Mouse (Mus musculus): ENCODE measurements at regions not wholly inside any gene's neighbourhood (a gene's known extent, or its start where the extent isn't known, plus 50 kb on each side); places are given as distances from the start of the nearest gene placed in this dataset.

DNA sequence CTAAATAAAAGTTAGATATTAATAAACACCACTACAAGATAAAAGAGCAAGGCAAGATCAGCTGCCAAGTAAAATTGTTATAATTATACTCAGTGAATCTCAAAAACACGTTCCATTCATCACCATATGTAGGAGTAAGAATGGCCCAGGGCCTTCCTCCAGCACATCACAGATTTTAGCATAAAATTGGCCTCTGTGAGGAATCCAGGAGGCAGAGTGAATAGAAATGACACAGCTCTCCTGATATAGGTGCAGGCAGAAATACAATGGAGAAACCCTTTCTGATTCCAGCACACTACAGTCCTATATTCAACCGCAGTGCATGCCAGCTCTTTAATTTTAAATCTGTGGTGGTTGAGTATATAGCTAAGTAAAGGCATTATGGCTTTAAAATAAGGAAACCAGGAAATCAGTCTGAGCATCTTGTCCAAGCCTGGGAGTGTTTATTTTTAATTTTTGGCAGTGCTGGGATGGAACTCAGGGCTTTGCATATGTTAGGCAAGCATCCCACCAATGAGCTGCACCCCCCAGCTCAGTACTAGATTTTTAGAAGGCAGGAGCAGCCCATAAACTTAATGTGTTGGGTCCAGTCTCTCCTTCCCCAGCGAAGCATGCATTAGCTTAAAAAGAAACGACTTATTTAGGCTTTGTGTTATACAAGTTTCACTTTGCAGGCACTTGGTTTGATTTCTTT lies 158.3 kb upstream of the Ptprz1 start:
- no peak for DNase-seq (ENCODE audit: low read depth, low spot score)

DNA sequence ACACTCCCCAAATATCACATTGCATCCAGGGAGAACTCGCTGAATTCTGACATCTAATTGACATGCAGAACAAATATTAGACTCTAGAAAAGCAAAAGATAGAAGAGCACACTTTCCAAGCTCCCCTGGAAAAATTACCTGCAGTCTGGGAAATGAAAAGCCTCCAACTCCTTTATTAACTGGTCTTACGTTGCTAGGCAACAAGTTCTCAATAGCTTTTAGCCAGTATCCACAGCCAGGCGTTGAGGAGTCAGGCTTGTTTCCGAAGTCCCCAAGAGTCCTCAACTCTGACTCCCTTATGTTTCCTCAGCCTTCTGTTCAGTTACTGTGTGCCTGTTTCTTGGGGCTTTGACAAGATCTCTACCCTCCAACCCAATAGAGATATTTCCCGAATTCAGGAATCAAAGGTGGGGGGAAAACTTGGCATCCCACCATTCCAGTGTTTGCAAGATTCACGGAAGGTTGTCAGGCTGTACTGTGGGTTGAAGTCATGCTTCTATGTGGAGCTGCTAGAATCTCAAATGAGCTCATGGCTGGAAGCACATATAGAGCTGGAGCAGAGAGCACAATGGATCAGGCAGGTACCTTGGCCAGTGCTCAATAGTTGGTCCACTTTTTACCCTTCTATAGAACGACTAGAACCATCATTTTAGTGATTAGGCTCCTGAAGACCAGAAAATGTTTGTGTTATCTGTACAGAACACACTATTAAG lies 159.0 kb upstream of the Ptprz1 start:
- no peak for DNase-seq (ENCODE audit: low read depth, low spot score)

- no peak for DNase-seq (ENCODE audit: low read depth, low spot score)
These were observed 177.1 kb upstream of the Ptprz1 start for GRCm38 (mm10) chr6:22698187-22698586.

GRCm38 (mm10) chr6:22688678-22689126 lies 186.6 kb upstream of the Ptprz1 start:
- no peak for DNase-seq (ENCODE audit: low read depth, low spot score)

DNA sequence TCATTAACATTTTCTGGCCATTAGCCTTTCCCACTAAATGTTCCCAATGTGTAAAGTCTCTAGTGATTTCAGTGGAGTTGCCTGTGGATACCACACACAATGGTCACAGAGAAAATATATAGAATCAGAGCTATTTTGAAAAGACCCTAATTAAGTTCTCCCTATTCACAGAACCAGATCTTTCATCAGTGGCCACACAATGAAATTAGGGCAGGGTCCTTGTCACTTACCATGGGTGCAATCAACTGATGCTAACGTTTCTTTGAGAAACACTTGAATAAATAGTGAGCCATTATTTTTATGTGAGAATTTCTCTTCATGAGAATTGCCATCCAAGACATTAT lies 200.7 kb upstream of the Ptprz1 start:
- no peak for DNase-seq (ENCODE audit: low read depth, low spot score)

- DNase-seq (ENCODE audit: low read depth, low spot score), result no peak
These were observed 201.2 kb upstream of the Ptprz1 start for GRCm38 (mm10) chr6:22673919-22674585.

- no peak for DNase-seq (ENCODE audit: low read depth, low spot score)
These were observed 203.8 kb upstream of the Ptprz1 start for GRCm38 (mm10) chr6:22671524-22671923.

DNA sequence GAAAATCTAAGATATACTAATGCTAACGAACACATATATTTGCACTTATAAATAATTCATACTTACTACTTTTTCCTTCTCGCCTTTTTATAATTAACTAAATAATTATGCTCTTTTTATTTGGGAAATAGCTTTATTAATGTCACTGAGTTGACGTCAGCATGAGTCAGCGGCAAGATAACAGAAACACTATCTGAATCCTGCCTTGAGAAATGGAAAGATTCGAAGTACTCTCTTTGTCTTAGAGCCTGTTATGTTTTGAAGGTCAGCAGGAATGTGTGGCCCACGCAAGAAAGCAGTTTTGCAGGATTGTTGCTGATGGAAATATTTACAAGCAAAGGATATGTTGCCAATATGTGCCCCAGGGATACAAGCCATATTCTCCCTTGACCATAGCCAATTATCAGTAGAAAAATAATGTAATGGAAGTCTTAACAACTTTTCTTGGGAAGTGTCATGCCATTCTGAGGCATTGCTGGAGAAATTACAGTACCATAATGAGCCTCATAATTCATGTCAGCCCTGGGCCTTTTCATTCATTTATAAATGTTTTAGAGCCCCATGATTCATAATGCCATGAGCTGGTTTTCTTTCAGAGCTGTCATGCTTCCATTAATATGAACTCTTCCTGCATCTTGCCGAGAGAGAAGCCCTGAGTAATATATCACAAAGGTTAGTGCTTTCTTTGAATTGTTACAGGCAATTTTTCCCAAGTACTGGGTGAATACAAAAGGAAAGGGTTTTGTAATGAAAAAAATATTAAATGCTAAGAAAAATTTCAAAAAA lies 206.9 kb upstream of the Ptprz1 start:
- no peak for DNase-seq (ENCODE audit: low read depth, low spot score)

GRCm38 (mm10) chr6:22657401-22657800 lies 217.9 kb upstream of the Ptprz1 start:
- DNase-seq (ENCODE audit: low read depth, low spot score), result peak; percentile 70

DNA sequence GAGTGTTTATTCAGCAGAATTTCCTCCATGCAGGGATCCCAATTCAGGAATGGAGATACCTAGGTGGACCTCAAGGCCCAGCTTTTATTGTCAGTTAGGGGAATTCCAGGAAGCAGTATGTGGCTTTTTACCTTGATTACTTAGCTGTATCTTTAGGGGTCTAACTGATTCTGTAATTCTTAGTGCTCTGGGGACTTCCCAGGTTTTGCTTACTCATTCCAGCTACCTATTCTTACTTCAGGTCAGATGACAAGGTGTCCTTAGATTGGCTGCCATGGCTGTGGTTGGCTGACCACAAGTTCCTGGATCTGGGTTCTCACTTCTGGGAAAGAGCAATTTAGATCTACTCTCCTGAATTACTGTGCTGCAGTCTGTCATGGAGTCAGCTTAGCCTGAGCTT lies 235.2 kb upstream of the Ptprz1 start:
- DNase-seq (ENCODE audit: low read depth, low spot score), result no peak

DNA sequence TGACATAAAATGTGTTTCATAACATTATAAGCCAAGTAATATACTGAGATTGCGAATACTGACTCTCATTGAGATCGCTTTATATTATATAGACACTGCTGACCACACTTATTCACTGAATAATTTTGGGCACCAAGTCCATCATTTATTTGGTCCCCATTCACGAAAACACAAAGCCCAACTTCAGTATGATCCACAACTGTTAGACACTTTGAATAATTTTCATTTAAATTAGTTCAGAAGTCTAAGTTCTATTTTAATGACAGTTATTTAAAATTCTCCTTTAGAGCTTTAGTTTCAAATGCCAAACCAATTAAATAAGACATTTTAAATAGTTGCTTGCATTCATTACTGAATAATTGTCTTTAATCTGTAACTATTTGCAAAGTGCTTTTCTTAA lies 240.2 kb upstream of the Ptprz1 start:
- DNase-seq (ENCODE audit: low read depth, low spot score), result no peak

- DNase-seq (ENCODE audit: low read depth, low spot score), result no peak
These were observed 240.6 kb upstream of the Ptprz1 start for GRCm38 (mm10) chr6:22634740-22635139.

GRCm38 (mm10) chr6:22591592-22591991 lies 235.5 kb upstream of the Fam3c start:
- no peak for DNase-seq (ENCODE audit: low read depth, low spot score)

DNA sequence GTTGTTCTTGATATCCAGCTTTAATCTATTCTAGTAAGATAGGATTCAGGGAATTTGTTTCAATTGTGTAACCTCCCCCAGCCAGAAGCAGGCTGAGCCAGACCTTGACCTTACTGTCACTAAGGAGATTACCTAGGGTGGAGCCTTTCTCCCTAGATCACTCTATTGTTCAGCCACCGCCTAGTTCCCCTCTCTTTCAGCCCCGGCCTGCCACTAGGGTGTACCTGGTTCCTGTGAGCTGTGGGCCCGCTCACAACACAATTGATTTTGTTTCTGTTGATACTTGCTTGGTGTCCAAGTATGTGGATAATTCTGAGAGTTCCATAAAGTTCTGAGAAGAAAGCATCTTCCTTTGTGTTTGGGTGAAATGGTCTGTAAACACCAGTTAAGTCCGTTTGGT lies 228.8 kb upstream of the Fam3c start:
- DNase-seq (ENCODE audit: low read depth, low spot score), result peak; percentile 92

- DNase-seq (ENCODE audit: low read depth, low spot score), result no peak
These were observed 216.9 kb upstream of the Fam3c start for GRCm38 (mm10) chr6:22572925-22573324.

DNA sequence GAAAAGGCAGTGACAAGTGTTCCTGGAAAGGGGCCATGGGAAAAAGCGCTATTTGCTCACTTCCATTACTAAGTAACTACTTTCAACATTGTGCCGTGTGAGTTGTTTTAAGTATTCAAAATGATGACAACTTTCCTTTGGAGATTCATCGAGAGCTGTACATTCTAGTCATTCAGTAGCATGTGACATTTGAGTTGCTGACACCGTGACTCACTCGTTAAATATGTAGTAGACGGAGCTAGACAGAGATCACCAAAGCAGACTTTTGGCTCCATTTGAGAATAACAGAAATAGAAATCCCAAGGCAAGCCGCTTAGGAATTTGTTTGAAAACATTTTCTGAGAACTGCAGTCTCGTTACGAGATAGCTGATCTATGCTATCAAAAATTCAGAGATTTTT lies 211.8 kb upstream of the Fam3c start:
- DNase-seq (ENCODE audit: low read depth, low spot score), result no peak

DNA sequence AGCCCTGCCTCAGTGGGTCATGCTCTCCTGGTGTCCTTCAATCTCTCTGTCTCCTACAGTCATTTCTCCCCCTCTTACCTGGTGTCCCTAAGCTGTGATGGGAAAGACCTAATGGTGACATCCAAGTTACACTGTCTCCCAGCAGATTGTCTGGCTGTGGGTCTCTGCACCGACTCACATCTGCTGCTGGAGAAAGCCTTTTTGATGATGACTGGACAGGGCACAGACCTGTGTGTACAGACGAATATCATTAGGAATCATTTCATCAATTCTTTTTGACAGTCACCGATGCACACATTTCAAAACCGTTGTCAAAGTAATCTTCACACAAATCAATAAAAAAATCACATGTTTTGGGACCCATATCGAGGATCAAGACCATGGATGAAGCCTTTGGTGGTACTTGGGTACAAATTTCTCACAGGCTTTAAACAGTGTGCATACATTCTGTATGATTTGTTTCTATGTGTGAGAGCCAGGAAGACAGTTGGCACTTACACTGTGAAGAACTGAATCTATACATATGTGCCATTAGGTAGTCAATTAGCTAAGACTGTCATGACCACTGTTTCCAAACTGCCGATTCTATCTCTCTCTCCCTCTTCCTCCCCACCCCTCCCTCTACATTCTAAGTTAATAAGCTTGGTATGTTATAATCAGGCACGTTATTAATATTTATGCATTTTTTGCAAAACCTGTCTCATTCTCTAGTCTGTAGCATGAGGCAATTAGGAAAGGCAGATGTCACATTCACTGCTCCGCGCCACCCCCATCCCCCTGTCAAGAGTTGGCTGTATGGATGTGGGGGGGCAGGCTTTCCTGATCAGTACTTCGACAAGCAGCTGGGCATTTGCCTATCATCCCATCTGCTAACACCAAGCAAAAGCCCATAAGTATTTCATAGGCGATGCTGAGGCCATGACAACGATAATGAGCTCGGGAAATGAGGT lies 192.5 kb upstream of the Fam3c start:
- DNase-seq (ENCODE audit: low read depth, low spot score), result no peak

GRCm38 (mm10) chr6:22541603-22542002 lies 185.6 kb upstream of the Fam3c start:
- DNase-seq (ENCODE audit: low read depth, low spot score), result no peak

DNA sequence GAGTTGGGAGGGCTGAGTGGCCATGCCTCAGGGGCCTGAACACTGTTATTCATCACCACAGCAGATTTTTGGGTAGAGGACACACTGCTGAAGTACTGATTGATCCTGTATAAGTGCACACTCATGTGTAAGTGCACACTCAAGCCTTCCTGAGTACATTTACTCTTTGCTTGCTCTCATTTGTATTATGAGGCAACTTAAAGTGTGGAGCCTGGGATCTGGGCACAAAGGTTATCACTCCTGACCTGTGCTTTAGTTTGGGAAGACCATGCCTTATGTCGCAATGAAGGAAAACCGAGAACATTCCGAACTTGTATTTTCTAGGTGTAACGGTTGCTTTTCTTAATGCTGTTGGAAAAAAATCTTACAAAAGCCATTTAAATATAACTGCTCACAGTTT lies 182.2 kb upstream of the Fam3c start:
- DNase-seq (ENCODE audit: low read depth, low spot score), result no peak

- DNase-seq (ENCODE audit: low read depth, low spot score), result no peak
These were observed 168.3 kb upstream of the Fam3c start for GRCm38 (mm10) chr6:22524384-22524783.

All from ES-CJ7 (cell line).